Mouse (Mus musculus): ENCODE measurements around the gene Hspg2. TPM values are rescaled to one million over a fixed set of nuclear protein-coding genes. Genes with fewer than 3 reads are reported as not detected.
"Not testable (repeated sequence)": the region's sequence is repeated elsewhere in the genome, so short reads cannot be mapped to it uniquely, and the experiment has no call there.

Gene Hspg2
- polyA plus RNA-seq (2012; rRNA removed) (2.4 and 3.3 TPM in 2 replicates), polyA plus RNA-seq (2014; fragmentation: Nextera tagmentation; extraction: Ambion mirVana) (4.3 and 5.0 TPM in 2 replicates)

- Histone ChIP-seq H3K27me3 (ENCODE audit: control insufficient read depth, insufficient read depth, low read length) (no peaks in the 10 kb centered on the region), H3K4me2 (ENCODE audit: low read depth) (peak within 1 kb of the TSS; percentile 78), H3K9ac (replicated peaks) (peak within 1 kb of the TSS; percentile 43), H3K4me1 (replicated peaks; ENCODE audit: control insufficient read depth in 2 of 2, insufficient read depth in 2 of 2, low read length in 1 of 2) (peaks cover 0 to 6% of the 10 kb centered on the region in 2 experiments), H3K27ac (no peak within 1 kb of the TSS), H3K4me3 (ENCODE audit: insufficient read depth in 1 of 2, low read depth in 2 of 2, low read length in 2 of 2) (peak within 1 kb of the TSS; percentile 53), H3K36me3 (replicated peaks; ENCODE audit: control insufficient read depth, insufficient read depth, low read depth) (no peaks in the 10 kb centered on the region), H3K9me3 (ENCODE audit: control insufficient read depth, low read length) (no peaks in the 10 kb centered on the region)
- peak; percentile 81 for ATAC-seq (ENCODE audit: insufficient read depth)
- TF ChIP-seq EP300 (IDR thresholded peaks at IDR 0.05; ENCODE audit: low read depth) (no peak), CTCF (IDR thresholded peaks at IDR 0.05; ENCODE audit: low read depth) (no peak)
- under 1% methylated on average over 70 of the region's 72 CpGs for WGBS (ENCODE audit: insufficient replicate concordance)
- peak; percentile 73 to 78 (median 76) for DNase-seq (ENCODE audit: low read depth in 3 of 3, low spot score in 3 of 3)
Observed at GRCm38 (mm10) chr4:137468260-137469080, at the start of gene Hspg2. Hspg2 (plus strand) TSS chr4:137468769.

- Histone ChIP-seq H3K36me3 (replicated peaks; ENCODE audit: control insufficient read depth, insufficient read depth, low read depth) (no peaks in the 10 kb centered on the region), H3K9ac (replicated peaks) (no peak within 1 kb of the TSS), H3K4me2 (ENCODE audit: low read depth) (no peak within 1 kb of the TSS), H3K27me3 (ENCODE audit: control insufficient read depth, insufficient read depth, low read length) (no peaks in the 10 kb centered on the region), H3K9me3 (ENCODE audit: control insufficient read depth, low read length) (no peaks in the 10 kb centered on the region), H3K27ac (no peak within 1 kb of the TSS), H3K4me3 (ENCODE audit: insufficient read depth in 1 of 2, low read depth in 2 of 2, low read length in 2 of 2) (no peak within 1 kb of the TSS), H3K4me1 (replicated peaks; ENCODE audit: control insufficient read depth in 2 of 2, insufficient read depth in 2 of 2, low read length in 1 of 2) (no peaks in the 10 kb centered on the region; a peak in 1 of 4 replicates)
- ATAC-seq (ENCODE audit: insufficient read depth), result no peak
- WGBS (ENCODE audit: insufficient replicate concordance), result 31% methylated on average over 4 of the region's 4 CpGs
- DNase-seq (ENCODE audit: low read depth in 3 of 3, low spot score in 3 of 3), result no peak
- no peak for TF ChIP-seq EP300 (IDR thresholded peaks at IDR 0.05; ENCODE audit: low read depth)
- no peak for TF ChIP-seq CTCF (IDR thresholded peaks at IDR 0.05; ENCODE audit: low read depth)
Observed at GRCm38 (mm10) chr4:137430502-137430901, 38.1 kb upstream of the Hspg2 start, which contains the start of gene Cela3b. Cela3b (minus strand) TSS chr4:137430540.

GRCm38 (mm10) chr4:137432700-137433550 lies 35.6 kb upstream of the Hspg2 start:
- not testable (repeated sequence) for H3K36me3 ChIP-seq (replicated peaks; ENCODE audit: control insufficient read depth, insufficient read depth, low read depth); H3K27ac ChIP-seq; H3K9ac ChIP-seq (replicated peaks); H3K4me2 ChIP-seq (ENCODE audit: low read depth); DNase-seq (ENCODE audit: low read depth in 3 of 3, low spot score in 3 of 3); H3K4me1 ChIP-seq (replicated peaks; ENCODE audit: control insufficient read depth in 2 of 2, insufficient read depth in 2 of 2, low read length in 1 of 2); H3K27me3 ChIP-seq (ENCODE audit: control insufficient read depth, insufficient read depth, low read length); H3K9me3 ChIP-seq (ENCODE audit: control insufficient read depth, low read length); H3K4me3 ChIP-seq (ENCODE audit: insufficient read depth in 1 of 2, low read depth in 2 of 2, low read length in 2 of 2)
- peak; percentile 47; the same call in 1 of the 2 replicates for ATAC-seq (ENCODE audit: insufficient read depth)
- WGBS (ENCODE audit: insufficient replicate concordance), result 52% methylated on average over 10 of the region's 10 CpGs

GRCm38 (mm10) chr4:137436979-137437669 lies 31.4 kb upstream of the Hspg2 start:
- Histone ChIP-seq H3K27me3 (ENCODE audit: control insufficient read depth, insufficient read depth, low read length) (no peaks in the 10 kb centered on the region), H3K4me1 (replicated peaks; ENCODE audit: control insufficient read depth in 2 of 2, insufficient read depth in 2 of 2, low read length in 1 of 2) (peaks cover 17 to 18% of the 10 kb centered on the region in 2 experiments), H3K9ac (replicated peaks) (no peak overlapping the region), H3K4me2 (ENCODE audit: low read depth) (no peak overlapping the region), H3K36me3 (replicated peaks; ENCODE audit: control insufficient read depth, insufficient read depth, low read depth) (no peaks in the 10 kb centered on the region), H3K9me3 (ENCODE audit: control insufficient read depth, low read length) (no peaks in the 10 kb centered on the region), H3K4me3 (ENCODE audit: insufficient read depth in 1 of 2, low read depth in 2 of 2, low read length in 2 of 2) (no peak overlapping the region), H3K27ac (no peak overlapping the region)
- TF ChIP-seq EP300 (IDR thresholded peaks at IDR 0.05; ENCODE audit: low read depth) (no peak), CTCF (IDR thresholded peaks at IDR 0.05; ENCODE audit: low read depth) (no peak)
- 76% methylated on average over 8 of the region's 8 CpGs for WGBS (ENCODE audit: insufficient replicate concordance)
- DNase-seq (ENCODE audit: low read depth in 3 of 3, low spot score in 3 of 3), result no peak
- ATAC-seq (ENCODE audit: insufficient read depth), result no peak
